Mouse (Mus musculus) embryonic facial prominence, embryonic 11.5 days (tissue): ENCODE measurements around the gene A730049H05Rik. TPM values are rescaled to one million over a fixed set of nuclear protein-coding genes. Genes with fewer than 3 reads are reported as not detected.

Experiments
- ATAC-seq: fragments of 200-750 bp; cut with Nextera tagmentation; replicated peaks from 2 replicates; pipeline ENCODE4 v1.8.0; 2017; ENCODE audit warnings: low read depth; ENCODE audit not compliant: insufficient number of reproducible peaks, low FRiP score, low TSS enrichment
- DNase-seq: peaks from one replicate; pipeline ENCODE4 v3.0.0-alpha.2; 2015; ENCODE audit warnings: low spot score
- H3K27ac ChIP-seq: fragments of 300-500 bp; sonication (generic); replicated peaks from 2 replicates; pipeline ENCODE4 v1.5.1; 2014; ENCODE audit warnings: mild to moderate bottlenecking, low read depth, low read length, control low read depth
- H3K27me3 ChIP-seq: fragments of 300-500 bp; sonication (generic); 2 replicates; pipeline ENCODE4 v1.6.1; 2014; ENCODE audit warnings: mild to moderate bottlenecking, low read length, moderate library complexity, mixed read lengths; ENCODE audit not compliant: control insufficient read depth, insufficient read depth
- H3K36me3 ChIP-seq: fragments of 300-500 bp; sonication (generic); replicated peaks from 2 replicates; pipeline ENCODE4 v1.6.1; 2014; ENCODE audit warnings: low read depth, mild to moderate bottlenecking, low read length, moderate library complexity, mixed read lengths; ENCODE audit not compliant: control insufficient read depth, insufficient read depth
- H3K4me1 ChIP-seq: fragments of 300-500 bp; sonication (generic); 2 replicates; pipeline ENCODE4 v1.6.1; 2014; ENCODE audit warnings: low read length, mixed read lengths; ENCODE audit not compliant: control insufficient read depth, insufficient read depth
- H3K4me2 ChIP-seq: fragments of 300-500 bp; sonication (generic); 2 replicates; pipeline ENCODE4 v1.6.1; 2014; ENCODE audit warnings: low read depth, mild to moderate bottlenecking, control low read depth, low read length, moderate library complexity
- H3K4me3 ChIP-seq: fragments of 300-500 bp; sonication (generic); 2 replicates; pipeline ENCODE4 v1.5.1; 2014; ENCODE audit warnings: low read depth, low read length, control low read depth
- H3K9ac ChIP-seq: fragments of 300-500 bp; sonication (generic); replicated peaks from 2 replicates; pipeline ENCODE4 v1.6.1; 2014; ENCODE audit warnings: mild to moderate bottlenecking, control low read depth, low read length
- H3K9me3 ChIP-seq: fragments of 300-500 bp; sonication (generic); replicated peaks from 2 replicates; pipeline ENCODE4 v1.6.1; 2016; ENCODE audit warnings: mild to moderate bottlenecking, low read length, inconsistent platforms, mixed read lengths; ENCODE audit not compliant: control insufficient read depth
- WGBS: fragments of 180-500 bp; shearing (Covaris S2); extraction: QIAGEN DNeasy Blood & Tissue Kit; methylation state at CpG from one replicate; pipeline ENCODE4 v1.1.7; 2014; 5-methylcytosine and 5-hydroxymethylcytosine counted together
- polyA plus RNA-seq: library from polyadenylated mRNA; unstranded; fragments of >200 nt; fragmentation: Nextera tagmentation; extraction: Ambion mirVana; gene quantifications from 2 replicates; pipeline ENCODE4 v1.2.1, GENCODE M21; 2014

A730049H05Rik gene
- polyA plus RNA-seq, 1 experiment from 2014 or later, result 0.72 TPM

DNA sequence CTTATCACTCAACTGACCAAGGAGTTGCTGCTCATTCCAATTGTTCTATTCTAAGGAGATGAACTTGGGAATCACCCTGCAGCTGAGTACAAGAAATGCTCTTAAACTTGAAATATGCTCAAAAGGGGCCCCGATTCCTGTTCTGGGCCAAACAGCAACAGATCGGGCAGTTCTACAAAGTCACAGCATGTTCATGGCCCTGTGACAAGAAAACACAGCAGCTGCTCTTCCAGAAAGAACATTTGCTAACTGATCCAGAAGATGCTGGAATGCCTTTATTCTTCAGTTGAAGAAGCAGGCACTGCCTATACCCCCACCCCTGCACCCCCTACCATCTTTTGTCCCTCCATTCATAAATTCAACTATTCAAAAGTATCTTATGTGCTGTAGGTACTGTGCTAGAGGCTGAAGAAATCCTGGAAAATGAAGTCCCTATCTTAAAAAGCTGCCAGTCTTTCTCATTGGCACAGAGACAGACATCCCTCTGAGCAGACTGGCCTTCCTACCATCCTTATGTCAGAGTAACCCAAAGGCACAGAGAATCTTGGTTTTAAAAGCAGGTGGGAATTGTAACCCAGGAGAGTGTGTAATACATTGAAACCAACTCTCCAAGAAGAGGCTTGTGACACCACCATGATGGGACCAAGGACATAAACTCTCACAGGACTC lies 3.4 kb upstream of the A730049H05Rik start:
- 82% methylated on average over 2 of the region's 2 CpGs for WGBS
- no peaks in the 10 kb centered on the region for H3K9me3 ChIP-seq
- H3K9ac ChIP-seq, result no peak overlapping the region
- no peak overlapping the region for H3K4me3 ChIP-seq
- no peak overlapping the region for H3K4me2 ChIP-seq
- no peaks in the 10 kb centered on the region for H3K36me3 ChIP-seq
- H3K27ac ChIP-seq, result no peak overlapping the region
- peaks cover 3% of the 10 kb centered on the region; the same call in 1 of the 2 replicates for H3K4me1 ChIP-seq
- no peak for DNase-seq
- ATAC-seq, result no peak
- no peaks in the 10 kb centered on the region for H3K27me3 ChIP-seq

DNA sequence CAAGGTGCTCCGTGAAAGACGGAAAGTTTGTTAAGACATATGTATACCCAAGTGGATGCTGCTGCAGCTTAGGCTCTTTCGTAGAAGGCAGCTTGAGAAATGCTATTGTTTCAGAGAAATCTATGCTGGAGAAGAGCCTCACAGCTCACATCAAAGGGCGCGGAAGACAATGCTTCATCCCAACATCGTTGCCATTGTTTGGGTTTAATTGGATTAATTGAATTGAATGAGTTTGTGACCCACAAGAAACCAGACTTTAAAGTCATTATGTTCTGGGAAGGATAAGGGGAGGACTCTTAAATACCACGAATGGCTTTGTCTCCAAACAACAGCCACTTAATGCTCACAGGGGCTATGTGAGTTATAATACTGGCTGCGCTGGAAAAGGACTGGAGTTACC lies 1.4 kb downstream of the A730049H05Rik start:
- no peaks in the 10 kb centered on the region for H3K36me3 ChIP-seq
- H3K27ac ChIP-seq, result no peak overlapping the region
- DNase-seq (no peak), ATAC-seq (no peak)
- peaks cover 3% of the 10 kb centered on the region; the same call in 1 of the 2 replicates for H3K4me1 ChIP-seq
- no peak overlapping the region for H3K4me2 ChIP-seq
- no peak overlapping the region for H3K4me3 ChIP-seq
- no peaks in the 10 kb centered on the region for H3K27me3 ChIP-seq
- no peaks in the 10 kb centered on the region for H3K9me3 ChIP-seq
- WGBS, result 58% methylated on average over 8 of the region's 8 CpGs
- no peak overlapping the region for H3K9ac ChIP-seq

- WGBS, result 46% methylated on average over 5 of the region's 5 CpGs
- ATAC-seq (no peak), DNase-seq (no peak)
- Histone ChIP-seq H3K4me3 (no peak overlapping the region), H3K4me2 (no peak overlapping the region), H3K36me3 (no peaks in the 10 kb centered on the region), H3K27ac (no peak overlapping the region), H3K27me3 (no peaks in the 10 kb centered on the region), H3K4me1 (peaks cover under 1% of the 10 kb centered on the region; the same call in 1 of the 2 replicates), H3K9me3 (no peaks in the 10 kb centered on the region), H3K9ac (no peak overlapping the region)
Measured at GRCm38 (mm10) chr6:92821606-92822005, 5.3 kb downstream of the A730049H05Rik start.

DNA sequence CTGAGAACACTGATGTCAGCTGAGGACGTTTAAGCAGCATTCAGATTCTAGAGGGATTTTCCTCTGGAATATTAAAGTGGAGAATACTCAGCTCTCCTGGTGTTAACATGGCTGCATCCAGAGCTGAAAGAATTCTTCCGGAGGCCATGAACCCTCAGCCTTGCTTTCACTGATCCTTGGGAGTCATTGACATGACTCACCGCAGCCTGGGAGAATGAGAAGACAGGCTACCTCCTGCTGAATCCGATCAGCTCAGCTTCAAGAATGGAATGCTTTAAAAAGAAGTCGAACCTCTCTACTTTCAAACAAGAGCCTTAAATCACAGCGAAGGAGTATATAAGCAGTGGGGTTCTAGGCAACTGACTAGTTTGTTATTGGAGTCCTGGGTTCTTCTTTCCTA lies 5.7 kb downstream of the A730049H05Rik start:
- no peaks in the 10 kb centered on the region for H3K36me3 ChIP-seq
- no peak overlapping the region for H3K4me2 ChIP-seq
- H3K4me1 ChIP-seq, result no peaks in the 10 kb centered on the region
- ATAC-seq (no peak), DNase-seq (no peak)
- no peaks in the 10 kb centered on the region for H3K9me3 ChIP-seq
- no peaks in the 10 kb centered on the region for H3K27me3 ChIP-seq
- no peak overlapping the region for H3K27ac ChIP-seq
- no peak overlapping the region for H3K4me3 ChIP-seq
- 58% methylated on average over 6 of the region's 6 CpGs for WGBS
- no peak overlapping the region for H3K9ac ChIP-seq

GRCm38 (mm10) chr6:92823991-92824390 lies 7.7 kb downstream of the A730049H05Rik start:
- no peaks in the 10 kb centered on the region for H3K4me1 ChIP-seq
- no peak overlapping the region for H3K4me3 ChIP-seq
- no peaks in the 10 kb centered on the region; the same call in 1 of the 2 replicates for H3K36me3 ChIP-seq
- 28% methylated on average over 7 of the region's 7 CpGs for WGBS
- DNase-seq (peak; percentile 66), ATAC-seq (no peak)
- H3K27me3 ChIP-seq, result no peaks in the 10 kb centered on the region
- H3K27ac ChIP-seq, result no peak overlapping the region
- H3K4me2 ChIP-seq, result no peak overlapping the region
- H3K9ac ChIP-seq, result no peak overlapping the region
- no peaks in the 10 kb centered on the region for H3K9me3 ChIP-seq

DNA sequence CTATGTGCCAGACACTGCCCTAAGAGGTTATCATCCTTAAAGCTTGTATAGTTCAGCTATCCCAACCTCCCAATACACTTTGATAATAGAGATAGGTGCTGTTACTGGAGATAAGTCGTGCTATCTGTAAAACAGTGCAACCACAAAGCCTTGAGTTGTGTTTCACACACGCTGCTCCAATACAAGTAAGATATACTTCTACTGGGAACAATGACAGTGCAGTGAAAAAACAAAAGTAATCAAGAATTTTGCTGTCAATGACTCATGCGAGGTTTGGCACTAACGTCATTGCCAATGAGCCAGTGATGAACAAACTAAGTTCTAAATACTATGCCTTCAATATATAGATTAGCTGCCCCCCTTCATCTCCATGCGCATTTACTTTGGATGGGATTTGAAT lies 10.3 kb downstream of the A730049H05Rik start:
- no peaks in the 10 kb centered on the region for H3K27me3 ChIP-seq
- no peaks in the 10 kb centered on the region; the same call in 1 of the 2 replicates for H3K36me3 ChIP-seq
- WGBS, result 90% methylated on average over 5 of the region's 5 CpGs
- H3K4me2 ChIP-seq, result no peak overlapping the region
- no peak overlapping the region for H3K27ac ChIP-seq
- no peak for DNase-seq
- no peak for ATAC-seq
- no peaks in the 10 kb centered on the region for H3K4me1 ChIP-seq
- H3K4me3 ChIP-seq, result no peak overlapping the region
- no peak overlapping the region for H3K9ac ChIP-seq
- no peaks in the 10 kb centered on the region for H3K9me3 ChIP-seq

- H3K9ac ChIP-seq, result no peak overlapping the region
- 37% methylated on average over 5 of the region's 5 CpGs for WGBS
- no peak overlapping the region for H3K27ac ChIP-seq
- ATAC-seq, result no peak
- H3K27me3 ChIP-seq, result no peaks in the 10 kb centered on the region
- DNase-seq, result no peak
- no peak overlapping the region for H3K4me3 ChIP-seq
- H3K36me3 ChIP-seq, result no peaks in the 10 kb centered on the region; the same call in 1 of the 2 replicates
- no peaks in the 10 kb centered on the region for H3K4me1 ChIP-seq
- no peak overlapping the region for H3K4me2 ChIP-seq
- H3K9me3 ChIP-seq, result no peaks in the 10 kb centered on the region
Measured at GRCm38 (mm10) chr6:92827360-92827759, 11.1 kb downstream of the A730049H05Rik start.

DNA sequence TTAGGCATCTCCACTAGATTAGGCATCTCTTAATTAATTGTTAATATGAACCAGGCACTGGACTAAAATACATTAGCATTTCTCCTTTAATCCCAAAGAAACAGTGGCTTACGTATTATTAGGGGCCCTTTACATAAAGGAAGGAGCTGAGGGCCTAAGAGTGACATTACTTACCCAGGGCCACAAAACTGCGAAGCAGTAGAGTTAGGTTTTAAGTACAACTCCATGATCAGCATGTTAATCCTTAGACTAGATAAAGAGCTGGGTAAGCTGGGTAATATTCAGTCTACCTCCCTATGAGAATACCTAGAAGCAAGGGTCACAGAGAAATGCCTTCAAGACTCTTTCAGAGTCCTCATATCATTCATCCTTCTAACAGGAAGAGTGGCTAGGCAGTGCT lies 12.9 kb downstream of the A730049H05Rik start:
- WGBS, result 94% methylated on average over 2 of the region's 2 CpGs
- DNase-seq (no peak), ATAC-seq (no peak)

More for the DNA sequence above, 12.9 kb downstream of the A730049H05Rik start:
- H3K36me3 ChIP-seq, result no peaks in the 10 kb centered on the region; the same call in 1 of the 2 replicates
- no peak overlapping the region for H3K4me2 ChIP-seq
- no peaks in the 10 kb centered on the region for H3K4me1 ChIP-seq
- no peaks in the 10 kb centered on the region for H3K9me3 ChIP-seq
- no peak overlapping the region for H3K27ac ChIP-seq
- no peaks in the 10 kb centered on the region for H3K27me3 ChIP-seq
- H3K9ac ChIP-seq, result no peak overlapping the region
- no peak overlapping the region for H3K4me3 ChIP-seq
